Mouse (Mus musculus) neural tube, embryonic 12.5 days (tissue): ENCODE data around the gene Lce1m. TPM values are rescaled to one million over a fixed set of nuclear protein-coding genes. Genes with fewer than 3 reads are reported as not detected.
"Not testable (repeated sequence)": the region's sequence is repeated elsewhere in the genome, so short reads cannot be mapped to it uniquely, and the experiment has no call there.

Experiments used
- ATAC-seq: fragments of 200-750 bp; cut with Nextera tagmentation; 2 replicates; pipeline ENCODE4 v1.8.0; 2017; ENCODE audit warnings: low read depth, mild to moderate bottlenecking, moderate TSS enrichment, moderate library complexity; ENCODE audit not compliant: low FRiP score
- H3K27ac ChIP-seq: fragments of 300-500 bp; sonication (generic); 2 replicates; pipeline ENCODE4 v1.5.1; 2016
- H3K27me3 ChIP-seq: fragments of 300-500 bp; sonication (generic); replicated peaks from 2 replicates; pipeline ENCODE4 v1.6.1; 2016; ENCODE audit warnings: mild to moderate bottlenecking
- H3K36me3 ChIP-seq: fragments of 300-500 bp; sonication (generic); 2 replicates; pipeline ENCODE4 v1.6.1; 2016; ENCODE audit warnings: mild to moderate bottlenecking
- H3K4me1 ChIP-seq: fragments of 300-500 bp; sonication (generic); 2 replicates; pipeline ENCODE4 v1.6.1; 2016
- H3K4me2 ChIP-seq: fragments of 300-500 bp; sonication (generic); replicated peaks from 2 replicates; pipeline ENCODE4 v1.6.1; 2016; ENCODE audit warnings: mild to moderate bottlenecking
- H3K4me3 ChIP-seq: fragments of 300-500 bp; sonication (generic); 2 replicates; pipeline ENCODE4 v1.5.1; 2016
- H3K9ac ChIP-seq: fragments of 300-500 bp; sonication (generic); 2 replicates; pipeline ENCODE4 v1.6.1; 2016; ENCODE audit warnings: mild to moderate bottlenecking
- H3K9me3 ChIP-seq: fragments of 300-500 bp; sonication (generic); 2 replicates; pipeline ENCODE4 v1.6.1; 2016; ENCODE audit warnings: mild to moderate bottlenecking
- WGBS: fragments of 180-500 bp; shearing (Covaris S2); methylation state at CpG from one replicate; pipeline ENCODE4 v1.1.7; 2016; 5-methylcytosine and 5-hydroxymethylcytosine counted together
- polyA plus RNA-seq: library from polyadenylated mRNA; unstranded; fragments of >200 nt; fragmentation: Nextera tagmentation; extraction: Ambion mirVana; gene quantifications from 2 replicates; pipeline ENCODE4 v1.2.1, GENCODE M21; 2016

Lce1m gene
- polyA plus RNA-seq = not detected in 2 replicates

DNA sequence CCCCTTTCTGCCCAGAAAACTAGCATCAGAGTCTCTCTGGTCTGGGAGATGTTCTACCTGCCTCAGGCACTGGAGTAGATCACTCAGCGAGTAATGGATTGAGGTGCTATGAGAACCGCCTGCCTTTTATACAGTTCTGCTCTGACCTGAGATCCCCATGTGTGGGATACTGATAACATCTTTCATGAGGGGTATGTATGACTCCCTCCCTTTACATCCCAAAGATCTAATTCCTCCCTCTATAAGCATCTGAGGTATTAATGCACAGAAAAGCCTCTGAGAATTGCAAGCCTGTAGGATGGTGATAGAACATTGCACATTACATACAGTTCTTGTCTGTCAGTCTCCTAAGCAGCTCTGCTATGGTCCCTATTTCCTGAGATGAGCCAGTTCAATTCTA is at the start of gene Lce1m:
Gene Lce1m, minus strand, starts transcription at position 101 of the 400 bp plus-strand sequence.
- Histone ChIP-seq H3K27me3 (no peaks in the 10 kb centered on the region), H3K27ac (no peak within 1 kb of the TSS), H3K9ac (no peak within 1 kb of the TSS), H3K4me3 (no peak within 1 kb of the TSS), H3K9me3 (no peaks in the 10 kb centered on the region), H3K4me1 (no peaks in the 10 kb centered on the region), H3K4me2 (no peak within 1 kb of the TSS), H3K36me3 (no peaks in the 10 kb centered on the region)
- 94% methylated on average over 2 of the region's 2 CpGs for WGBS
- no peak for ATAC-seq

DNA sequence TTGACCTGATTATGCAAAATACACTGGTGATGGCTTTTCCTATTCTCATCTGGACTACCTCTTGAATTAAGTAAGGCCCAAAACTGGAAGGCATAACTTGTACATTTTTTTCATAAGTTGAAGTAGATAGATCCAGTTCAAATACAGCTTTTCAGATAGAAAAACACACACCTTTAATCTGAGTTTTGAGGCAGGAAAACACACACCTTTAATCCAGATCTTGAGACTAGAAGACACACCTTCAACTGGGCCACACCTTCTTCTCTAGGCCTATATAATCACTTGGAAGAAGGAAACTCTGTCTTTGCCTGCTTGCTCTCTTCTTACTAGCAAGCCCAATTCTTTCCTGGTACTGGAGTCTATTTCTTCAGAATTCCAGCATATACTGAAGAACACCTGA is 49.7 kb upstream of the Lce1m start, which contains the start of gene Gm4858:
Gene Gm4858, plus strand, starts transcription at position 301 of the 400 bp plus-strand sequence.
- not testable (repeated sequence) for H3K9me3 ChIP-seq, H3K4me3 ChIP-seq, ATAC-seq, H3K27ac ChIP-seq, H3K4me2 ChIP-seq, H3K4me1 ChIP-seq, H3K9ac ChIP-seq, H3K36me3 ChIP-seq, H3K27me3 ChIP-seq

DNA sequence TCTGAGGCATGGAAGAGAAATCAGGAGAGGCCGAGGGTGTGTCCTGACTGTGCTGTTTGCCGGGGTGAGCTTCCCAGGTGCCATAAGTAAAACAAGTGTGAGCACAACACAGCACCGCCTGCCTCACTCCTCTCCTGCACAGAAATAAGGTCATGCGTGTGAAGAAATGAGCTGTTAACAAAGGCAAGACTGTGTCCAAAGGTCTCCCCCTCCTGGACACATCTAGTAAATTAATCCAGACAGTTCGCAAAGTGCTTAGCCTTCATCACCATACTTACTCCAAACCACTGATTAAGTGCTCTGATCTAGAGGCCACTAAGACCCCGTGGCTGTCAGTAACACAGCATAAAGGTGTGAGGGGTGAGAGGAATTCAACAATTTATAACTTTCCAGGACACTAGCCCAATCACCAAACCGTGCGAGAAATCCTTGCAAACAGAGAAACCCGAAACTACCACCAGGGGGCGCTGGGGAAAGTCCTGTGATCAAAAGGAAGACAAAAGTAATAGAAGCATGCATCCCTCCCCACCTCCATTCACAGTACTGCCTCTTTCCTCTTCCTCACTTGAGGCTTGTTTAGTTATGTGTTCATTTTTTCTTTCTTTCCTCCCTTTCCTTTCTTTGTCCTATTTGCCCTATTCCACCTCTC is 34.1 kb upstream of the Lce1m start:
- ATAC-seq = no peak
- no peaks in the 10 kb centered on the region for H3K9me3 ChIP-seq
- WGBS = 56% methylated on average over 10 of the region's 10 CpGs

DNA sequence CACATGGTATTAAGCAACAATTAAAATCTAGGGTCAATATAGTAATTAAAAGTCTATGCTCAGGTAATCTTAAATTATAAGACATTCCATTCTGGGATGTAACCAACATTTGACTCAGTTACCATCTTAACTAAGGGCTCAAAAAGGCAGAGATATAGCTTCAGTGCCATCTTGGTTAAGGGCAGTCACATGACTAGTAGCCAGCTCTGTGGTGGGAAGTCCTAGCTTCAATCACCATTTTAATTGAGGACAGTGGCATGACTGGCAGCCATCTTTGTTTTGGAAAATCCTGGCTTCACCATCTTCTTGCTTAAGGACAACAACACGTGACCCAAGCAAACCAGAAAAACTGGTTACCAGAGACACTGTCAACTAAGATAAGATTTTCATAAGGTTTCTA is 31.3 kb upstream of the Lce1m start:
- no peaks in the 10 kb centered on the region for H3K9me3 ChIP-seq
- H3K9ac ChIP-seq = no peak overlapping the region
- H3K27ac ChIP-seq = no peak overlapping the region
- ATAC-seq = no peak
- no peaks in the 10 kb centered on the region for H3K36me3 ChIP-seq
- H3K27me3 ChIP-seq = no peaks in the 10 kb centered on the region
- no peak overlapping the region for H3K4me3 ChIP-seq
- no peak overlapping the region for H3K4me2 ChIP-seq
- no peaks in the 10 kb centered on the region for H3K4me1 ChIP-seq
- 93% methylated on average over 1 of the region's 1 CpGs for WGBS

More for the DNA sequence above, 34.1 kb upstream of the Lce1m start:
- no peak overlapping the region for H3K9ac ChIP-seq
- no peaks in the 10 kb centered on the region for H3K4me1 ChIP-seq
- no peaks in the 10 kb centered on the region for H3K27me3 ChIP-seq
- no peak overlapping the region for H3K27ac ChIP-seq
- H3K4me2 ChIP-seq = no peak overlapping the region
- no peak overlapping the region for H3K4me3 ChIP-seq
- no peaks in the 10 kb centered on the region for H3K36me3 ChIP-seq

DNA sequence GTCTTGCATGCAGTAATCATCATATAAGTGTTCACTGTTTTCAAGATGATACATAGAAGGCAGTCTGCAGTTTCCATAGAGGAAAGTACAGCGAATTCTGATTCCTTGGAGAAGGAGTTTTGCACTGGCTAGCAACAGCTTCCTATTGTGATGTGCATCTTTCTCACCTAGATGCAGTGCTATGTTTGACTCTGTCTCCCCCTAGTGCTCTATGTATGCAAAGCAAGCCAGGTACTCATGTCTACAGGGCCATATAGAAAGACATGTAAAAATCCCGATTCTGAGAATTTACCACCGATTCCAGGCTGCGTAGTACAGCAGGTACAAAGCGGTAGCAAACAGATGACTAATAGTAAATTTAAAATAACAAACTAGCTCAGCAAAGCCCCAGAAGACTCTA is 12.6 kb upstream of the Lce1m start:
- Histone ChIP-seq H3K4me2 (no peak overlapping the region), H3K27ac (no peak overlapping the region), H3K4me3 (no peak overlapping the region), H3K36me3 (no peaks in the 10 kb centered on the region), H3K27me3 (no peaks in the 10 kb centered on the region), H3K9ac (no peak overlapping the region), H3K4me1 (no peaks in the 10 kb centered on the region), H3K9me3 (no peaks in the 10 kb centered on the region)
- WGBS = 57% methylated on average over 5 of the region's 5 CpGs
- peak; percentile 86 for ATAC-seq

DNA sequence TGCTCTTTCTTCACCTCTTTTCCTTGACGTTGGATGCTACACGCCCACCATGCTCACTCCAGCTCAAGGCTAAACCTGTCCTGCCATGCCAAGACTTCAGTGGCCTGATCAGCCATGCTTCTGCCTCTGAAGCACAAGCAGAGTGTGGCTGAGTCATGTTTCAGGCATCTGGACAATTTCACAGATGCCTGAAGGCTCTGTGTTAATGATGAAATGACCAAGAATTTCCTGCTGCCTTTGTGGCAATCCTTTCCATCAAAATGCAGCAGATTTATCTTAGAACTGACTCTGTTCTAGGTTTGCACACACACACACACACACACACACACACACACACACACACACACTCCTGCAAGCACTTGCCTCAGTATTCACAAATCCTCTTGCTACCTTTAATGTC is 6.6 kb upstream of the Lce1m start:
- no peak overlapping the region for H3K27ac ChIP-seq
- H3K4me3 ChIP-seq = no peak overlapping the region
- H3K4me2 ChIP-seq = no peak overlapping the region
- no peaks in the 10 kb centered on the region for H3K4me1 ChIP-seq
- no peaks in the 10 kb centered on the region for H3K36me3 ChIP-seq
- no peak for ATAC-seq
- H3K27me3 ChIP-seq = no peaks in the 10 kb centered on the region
- no peaks in the 10 kb centered on the region for H3K9me3 ChIP-seq
- 89% methylated on average over 2 of the region's 2 CpGs for WGBS
- no peak overlapping the region for H3K9ac ChIP-seq

DNA sequence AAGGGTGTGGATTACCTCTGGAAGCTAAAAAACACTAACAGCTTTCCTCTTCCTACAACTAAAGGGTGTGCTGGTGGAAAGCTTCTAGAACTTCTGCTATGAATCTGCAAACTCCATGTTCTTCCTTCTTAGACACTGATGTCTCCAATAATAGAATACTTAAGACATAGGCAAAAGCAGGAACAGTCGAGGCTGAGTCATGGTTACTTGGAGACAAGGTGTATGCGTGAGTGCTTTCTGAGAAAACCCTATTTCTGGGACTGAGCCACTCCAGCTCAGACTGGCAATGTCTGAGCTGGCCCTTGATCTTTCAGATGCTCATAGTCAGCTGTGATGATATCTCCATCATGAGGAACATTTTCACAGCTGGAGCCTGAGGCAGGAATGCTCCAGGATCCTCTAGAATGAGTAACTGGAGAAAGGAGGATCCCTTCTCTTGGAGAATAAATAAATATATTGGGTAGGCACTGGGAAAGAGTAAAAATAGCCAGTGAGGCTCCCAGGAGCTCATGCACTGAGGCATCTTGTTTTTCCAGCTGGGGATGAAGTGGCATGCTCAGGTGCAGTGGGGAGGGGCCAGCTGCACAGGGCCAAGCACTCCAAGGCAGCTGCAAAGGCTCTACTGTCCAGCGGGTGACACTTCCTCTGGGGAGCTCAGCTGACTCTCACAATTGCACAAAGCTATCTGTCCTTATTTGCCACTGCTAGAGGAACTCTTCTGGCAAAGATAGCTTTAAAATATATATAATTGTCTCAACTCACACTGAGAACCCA is 4.7 kb upstream of the Lce1m start:
- H3K36me3 ChIP-seq = no peaks in the 10 kb centered on the region
- no peak overlapping the region for H3K4me2 ChIP-seq
- H3K4me3 ChIP-seq = no peak overlapping the region
- no peak overlapping the region for H3K27ac ChIP-seq
- H3K9ac ChIP-seq = no peak overlapping the region
- no peak for ATAC-seq
- no peaks in the 10 kb centered on the region for H3K9me3 ChIP-seq
- no peaks in the 10 kb centered on the region for H3K27me3 ChIP-seq
- whole genome bisulfite sequencing = 77% methylated on average over 3 of the region's 3 CpGs
- H3K4me1 ChIP-seq = no peaks in the 10 kb centered on the region

DNA sequence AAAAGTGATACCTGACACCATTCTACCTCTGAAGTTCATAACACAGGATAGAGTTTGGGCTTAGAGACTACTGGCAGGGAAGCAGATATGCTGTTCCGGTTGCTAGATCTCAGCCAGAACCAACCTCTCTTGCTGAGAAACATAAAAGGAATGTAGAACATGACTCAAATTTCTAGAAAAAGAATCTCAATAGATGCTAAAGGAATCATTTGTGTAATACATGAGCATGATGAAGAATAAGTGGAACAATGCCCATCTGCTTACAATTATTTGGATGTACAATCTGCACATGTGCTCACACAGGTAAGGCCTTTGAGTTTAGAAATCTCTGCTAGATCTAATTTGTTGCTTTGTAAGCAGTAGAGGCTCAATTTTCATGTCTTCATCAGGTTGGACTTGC is 2.3 kb upstream of the Lce1m start:
- H3K9ac ChIP-seq = no peak overlapping the region
- 91% methylated on average over 1 of the region's 1 CpGs for WGBS
- no peak overlapping the region for H3K4me3 ChIP-seq
- no peaks in the 10 kb centered on the region for H3K36me3 ChIP-seq
- no peaks in the 10 kb centered on the region for H3K9me3 ChIP-seq
- H3K4me1 ChIP-seq = no peaks in the 10 kb centered on the region
- H3K4me2 ChIP-seq = no peak overlapping the region
- ATAC-seq = no peak
- H3K27me3 ChIP-seq = no peaks in the 10 kb centered on the region
- H3K27ac ChIP-seq = no peak overlapping the region

DNA sequence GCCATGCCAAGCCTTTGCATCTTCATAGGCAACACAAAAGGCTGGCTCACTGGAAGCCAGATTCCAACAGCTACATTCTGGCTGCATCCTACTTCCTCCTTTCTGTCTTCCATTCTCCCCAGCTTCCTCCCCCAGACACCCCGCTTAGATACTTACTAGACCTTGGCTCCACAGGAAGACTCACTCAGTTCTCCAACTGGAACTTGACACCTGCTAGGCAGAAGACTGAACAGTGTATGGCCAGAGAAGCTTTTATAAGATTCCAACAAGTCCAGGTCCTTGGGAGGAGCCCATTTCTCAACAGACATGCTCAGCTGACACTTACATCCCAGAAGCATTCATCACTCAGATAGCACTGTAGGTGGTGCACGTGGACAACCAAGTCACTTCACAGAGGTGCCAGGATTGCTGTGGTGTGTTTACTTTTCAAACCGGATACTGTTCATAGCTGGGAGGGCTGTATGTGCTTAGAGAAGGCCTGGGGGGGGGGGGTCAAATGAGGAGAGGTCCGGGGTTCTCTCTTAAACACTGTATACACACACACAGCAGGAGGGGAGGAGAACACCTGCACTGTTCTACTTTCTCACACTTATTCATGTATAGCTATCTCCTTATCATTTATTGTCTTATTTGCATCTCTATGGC is 3.3 kb downstream of the Lce1m start, which contains the start of gene Crct1:
Gene Crct1, minus strand, starts transcription at position 228 of the 645 bp plus-strand sequence.
- peak; percentile 31; the same call in 1 of the 2 replicates for ATAC-seq

DNA sequence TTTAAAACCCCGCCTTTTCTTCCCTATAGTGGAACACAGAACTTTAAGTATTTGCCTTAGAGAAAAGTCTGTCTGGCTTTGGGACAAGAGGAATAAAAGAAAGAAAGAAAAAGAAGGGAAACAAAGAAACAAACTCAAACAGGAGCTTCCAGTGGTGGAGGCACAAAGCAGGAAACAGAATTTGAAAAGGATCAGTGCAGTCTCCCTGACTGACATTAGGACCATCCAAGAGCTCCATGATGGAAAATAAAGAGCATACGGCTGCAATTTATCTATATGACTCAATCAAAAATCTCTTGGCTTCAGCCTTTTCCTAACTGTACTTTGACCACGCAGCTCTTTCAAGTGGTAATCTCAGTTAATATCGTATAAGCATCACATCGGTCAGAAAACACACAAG is 4.0 kb downstream of the Lce1m start:
- Histone ChIP-seq H3K27ac (no peak overlapping the region), H3K4me1 (no peaks in the 10 kb centered on the region), H3K9ac (peak overlapping the region; percentile 41; the same call in 1 of the 2 replicates), H3K9me3 (no peaks in the 10 kb centered on the region), H3K27me3 (no peaks in the 10 kb centered on the region), H3K4me2 (peak overlapping the region; percentile 80), H3K4me3 (peak overlapping the region; percentile 43), H3K36me3 (no peaks in the 10 kb centered on the region)
- WGBS = 24% methylated on average over 5 of the region's 5 CpGs
- ATAC-seq = 0 out of 2 replicates have a peak, but pooled peaks have one; percentile 22

More for the DNA sequence above, 3.3 kb downstream of the Lce1m start, which contains the start of gene Crct1:
- Histone ChIP-seq H3K9me3 (no peaks in the 10 kb centered on the region), H3K36me3 (no peaks in the 10 kb centered on the region), H3K27me3 (no peaks in the 10 kb centered on the region), H3K4me2 (peak within 1 kb of the TSS; percentile 80), H3K27ac (no peak within 1 kb of the TSS), H3K9ac (peak within 1 kb of the TSS; percentile 41), H3K4me1 (no peaks in the 10 kb centered on the region), H3K4me3 (peak within 1 kb of the TSS; percentile 43)
- WGBS = 52% methylated on average over 3 of the region's 4 CpGs

DNA sequence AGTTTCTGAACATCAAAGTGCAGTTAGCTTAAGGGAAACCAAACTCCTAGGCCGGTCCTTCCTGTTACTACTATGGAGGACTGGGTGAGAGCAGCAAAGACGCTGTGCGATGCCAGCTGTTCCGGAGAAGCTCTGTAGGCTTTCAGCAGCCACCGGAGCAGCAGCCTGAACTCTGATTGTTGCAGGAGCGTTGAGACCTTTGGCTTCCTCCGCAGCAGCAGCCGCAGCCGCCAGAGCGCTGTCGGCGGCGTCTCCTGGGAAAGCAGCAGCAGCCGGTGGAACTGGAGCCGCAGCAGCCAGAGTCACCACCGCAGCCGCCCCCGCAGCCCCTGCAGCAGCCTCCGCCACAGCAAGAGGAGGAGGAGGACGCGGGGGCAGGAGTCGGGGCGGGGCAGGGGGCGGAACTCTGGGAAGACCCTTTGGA is 4.5 kb downstream of the Lce1m start:
- Histone ChIP-seq H3K36me3 (no peaks in the 10 kb centered on the region), H3K4me2 (peak overlapping the region; percentile 80), H3K9me3 (no peaks in the 10 kb centered on the region), H3K27me3 (no peaks in the 10 kb centered on the region), H3K4me1 (no peaks in the 10 kb centered on the region), H3K9ac (peak overlapping the region; percentile 41), H3K4me3 (peak overlapping the region; percentile 43), H3K27ac (no peak overlapping the region)
- ATAC-seq = peak; percentile 86
- 1% methylated on average over 24 of the region's 24 CpGs for WGBS

DNA sequence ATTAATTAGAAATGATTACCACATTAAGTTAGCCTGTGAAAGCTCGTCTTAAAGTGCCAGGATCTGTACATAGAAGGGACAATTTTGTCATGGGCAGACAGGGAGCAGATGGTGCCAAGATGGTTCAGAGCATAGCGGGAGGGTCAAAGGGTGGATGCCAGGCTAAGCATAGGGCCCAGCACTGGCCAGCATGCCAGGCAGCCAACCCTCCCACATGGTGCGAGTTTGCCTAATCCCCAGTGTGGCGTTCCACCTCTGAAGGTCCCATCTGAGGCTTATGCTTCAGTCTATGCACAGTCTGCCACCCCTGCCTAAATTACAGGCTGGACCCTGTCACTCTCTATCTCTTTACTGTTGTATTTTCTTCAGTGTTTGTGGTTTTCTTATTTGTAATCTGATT is 16.0 kb downstream of the Lce1m start:
- no peaks in the 10 kb centered on the region for H3K27me3 ChIP-seq
- no peak overlapping the region for H3K9ac ChIP-seq
- no peak overlapping the region for H3K4me2 ChIP-seq
- no peak overlapping the region for H3K4me3 ChIP-seq
- H3K36me3 ChIP-seq = no peaks in the 10 kb centered on the region
- H3K27ac ChIP-seq = no peak overlapping the region
- 80% methylated on average over 4 of the region's 4 CpGs for WGBS
- H3K9me3 ChIP-seq = no peaks in the 10 kb centered on the region
- H3K4me1 ChIP-seq = no peaks in the 10 kb centered on the region
- ATAC-seq = no peak
